Mouse (Mus musculus): ENCODE data around the gene Serpinb1a.

GRCm38 (mm10) chr13:32833237-32833636 is 17.7 kb downstream of the Serpinb1a start:
- TF ChIP-seq CTCF (IDR thresholded peaks at IDR 0.05) = no peak
- no peak for TF ChIP-seq EP300 (IDR thresholded peaks at IDR 0.05)

Measured in lung, postnatal 0 days (tissue).